Mouse (Mus musculus) MEL (cell line): ENCODE measurements at regions not wholly inside any gene's neighbourhood (a gene's known extent, or its start where the extent isn't known, plus 50 kb on each side); places are given as distances from the start of the nearest gene placed in this dataset.

ENCODE experiments used
- DNase-seq: peaks from one replicate; pipeline ENCODE4 v3.0.0; 2011; ENCODE audit warnings: low read depth, low spot score
- H3K27ac ChIP-seq: 2 replicates; pipeline ENCODE4 v1.5.1; 2012; ENCODE audit warnings: low read depth, mild to moderate bottlenecking, control low read depth, low read length, moderate library complexity; ENCODE audit not compliant: control insufficient read depth
- H3K27me3 ChIP-seq, 2 experiments: fragments of 150-350 bp in 1 of 2; sonication (generic) in 1 of 2; 2 replicates each; pipeline ENCODE4 v1.6.1; 2012; ENCODE audit warnings: low read length in 2 of 2, mild to moderate bottlenecking in 2 of 2, improper control_type of control experiment in 1 of 2, moderate library complexity in 1 of 2; ENCODE audit not compliant: insufficient read depth in 2 of 2, control insufficient read depth in 1 of 2
- H3K36me3 ChIP-seq, 2 experiments: 2 replicates each; pipeline ENCODE4 v1.6.1; 2012 to 2014; ENCODE audit warnings: low read length in 2 of 2, improper control_type of control experiment in 1 of 2, inconsistent platforms in 1 of 2, mild to moderate bottlenecking in 1 of 2; ENCODE audit not compliant: insufficient read depth in 2 of 2, control insufficient read depth in 1 of 2
- H3K4me1 ChIP-seq, 2 experiments: fragments of 150-350 bp in 1 of 2; sonication (generic) in 1 of 2; 2 replicates each; pipeline ENCODE4 v1.6.1; 2012; ENCODE audit warnings: low read length in 2 of 2, improper control_type of control experiment in 1 of 2, mild to moderate bottlenecking in 1 of 2; ENCODE audit not compliant: insufficient read depth in 2 of 2, control insufficient read depth in 1 of 2
- H3K4me3 ChIP-seq, 2 experiments: fragments of 150-350 bp in 1 of 2; sonication (generic) in 1 of 2; 2 replicates each; pipeline ENCODE4 v1.5.1; 2012; ENCODE audit warnings: low read depth in 2 of 2, low read length in 2 of 2, mild to moderate bottlenecking in 2 of 2, moderate library complexity in 2 of 2, control low read depth in 1 of 2, improper control_type of control experiment in 1 of 2; ENCODE audit not compliant: control insufficient read depth in 1 of 2, insufficient read depth in 1 of 2
- H3K79me2 ChIP-seq: 2 replicates; pipeline ENCODE4 v1.6.1; 2012; ENCODE audit warnings: mild to moderate bottlenecking, low read length, moderate library complexity; ENCODE audit not compliant: control insufficient read depth, poor library complexity, insufficient read depth
- H3K9ac ChIP-seq: 2 replicates; pipeline ENCODE4 v1.6.1; 2012; ENCODE audit warnings: low read depth, mild to moderate bottlenecking, control low read depth, low read length, moderate library complexity; ENCODE audit not compliant: control insufficient read depth, poor library complexity, severe bottlenecking
- H3K9me3 ChIP-seq: fragments of 150-350 bp; sonication (generic); replicated peaks from 2 replicates; pipeline ENCODE4 v1.6.1; 2012; ENCODE audit warnings: mild to moderate bottlenecking, low read length, improper control_type of control experiment, moderate library complexity; ENCODE audit not compliant: insufficient read depth
- BHLHE40 ChIP-seq: IDR thresholded peaks from 2 replicates; pipeline ENCODE4 v1.6.1; 2012; ENCODE audit warnings: low read depth, mild to moderate bottlenecking, inconsistent platforms, low read length, improper control_type of control experiment, borderline replicate concordance
- CHD2 ChIP-seq: IDR thresholded peaks from 2 replicates; pipeline ENCODE4 v1.6.1; 2011; ENCODE audit warnings: low read length, improper control_type of control experiment
- CTCF ChIP-seq, 3 experiments: IDR thresholded peaks in 2 of 3; conservative IDR thresholded peaks in 1 of 3; 2 replicates each; pipeline ENCODE4 v1.5.1; 2011 to 2012; ENCODE audit warnings: low read length in 3 of 3, low read depth in 2 of 3, mild to moderate bottlenecking in 2 of 3, improper control_type of control experiment in 1 of 3, inconsistent platforms in 1 of 3, mixed read lengths in 1 of 3, moderate library complexity in 1 of 3; ENCODE audit not compliant: control insufficient read depth in 1 of 3, insufficient read depth in 1 of 3, poor library complexity in 1 of 3, severe bottlenecking in 1 of 3
- E2F4 ChIP-seq: IDR thresholded peaks from 2 replicates; pipeline ENCODE4 v1.6.1; 2011; ENCODE audit warnings: low read depth, low read length, improper control_type of control experiment, borderline replicate concordance
- ELF1 ChIP-seq: IDR thresholded peaks from 2 replicates; pipeline ENCODE4 v1.6.1; 2014; ENCODE audit warnings: low read depth, mild to moderate bottlenecking, inconsistent platforms, low read length, improper control_type of control experiment, moderate library complexity
- GATA1 ChIP-seq: IDR thresholded peaks from 2 replicates; pipeline ENCODE4 v1.6.1; 2011; ENCODE audit warnings: low read depth, low read length, improper control_type of control experiment
- HCFC1 ChIP-seq: IDR thresholded peaks from 2 replicates; pipeline ENCODE4 v1.6.1; 2012; ENCODE audit warnings: low read depth, mild to moderate bottlenecking, inconsistent platforms, low read length, improper control_type of control experiment, moderate library complexity
- JUND ChIP-seq: IDR thresholded peaks from 2 replicates; pipeline ENCODE4 v1.6.1; 2011; ENCODE audit warnings: low read depth, mild to moderate bottlenecking, improper control_type of control experiment, low read length
- KAT2A ChIP-seq: conservative IDR thresholded peaks from 2 replicates; pipeline ENCODE4 v1.6.1; 2012; ENCODE audit warnings: low read depth, low read length, improper control_type of control experiment, inconsistent platforms
- MAZ ChIP-seq: IDR thresholded peaks from 2 replicates; pipeline ENCODE4 v1.6.1; 2012; ENCODE audit warnings: low read depth, mild to moderate bottlenecking, inconsistent platforms, low read length, improper control_type of control experiment
- MEF2A ChIP-seq: IDR thresholded peaks from 2 replicates; pipeline ENCODE4 v1.6.1; 2014; ENCODE audit warnings: low read depth, mild to moderate bottlenecking, inconsistent platforms, low read length, improper control_type of control experiment; ENCODE audit not compliant: poor library complexity, insufficient replicate concordance, severe bottlenecking; ENCODE audit errors: extremely low read depth
- MXI1 ChIP-seq: IDR thresholded peaks from 2 replicates; pipeline ENCODE4 v1.6.1; 2011; ENCODE audit warnings: mild to moderate bottlenecking, low read depth, low read length, improper control_type of control experiment
- MYB ChIP-seq: IDR thresholded peaks from 2 replicates; pipeline ENCODE4 v1.6.1; 2011; ENCODE audit warnings: mild to moderate bottlenecking, low read depth, low read length, improper control_type of control experiment
- MYC ChIP-seq: IDR thresholded peaks from 2 replicates; pipeline ENCODE4 v1.6.1; 2011; ENCODE audit warnings: low read depth, mild to moderate bottlenecking, low read length, improper control_type of control experiment, moderate library complexity
- NRF1 ChIP-seq: IDR thresholded peaks from 2 replicates; pipeline ENCODE4 v1.6.1; 2014; ENCODE audit warnings: low read depth, mild to moderate bottlenecking, inconsistent platforms, low read length, improper control_type of control experiment, moderate library complexity; ENCODE audit not compliant: poor library complexity, insufficient read depth, severe bottlenecking
- POLR2AphosphoS2 ChIP-seq: IDR thresholded peaks from 2 replicates; pipeline ENCODE4 v1.6.1; 2011; ENCODE audit warnings: low read length, improper control_type of control experiment
- RAD21 ChIP-seq: IDR thresholded peaks from 2 replicates; pipeline ENCODE4 v1.6.1; 2011; ENCODE audit warnings: mild to moderate bottlenecking, low read depth, low read length, improper control_type of control experiment
- SIN3A ChIP-seq: IDR thresholded peaks from 2 replicates; pipeline ENCODE4 v1.6.1; 2012; ENCODE audit warnings: low read length, improper control_type of control experiment, inconsistent platforms
- TAL1 ChIP-seq: IDR thresholded peaks from 2 replicates; pipeline ENCODE4 v1.6.1; 2012; ENCODE audit warnings: mild to moderate bottlenecking, inconsistent platforms, low read length, moderate library complexity, mixed read lengths
- USF1 ChIP-seq: IDR thresholded peaks from 2 replicates; pipeline ENCODE4 v1.6.1; 2014; ENCODE audit warnings: low read depth, mild to moderate bottlenecking, inconsistent platforms, low read length, improper control_type of control experiment, moderate library complexity
- ZC3H11A ChIP-seq: IDR thresholded peaks from 2 replicates; pipeline ENCODE4 v1.6.1; 2012; ENCODE audit warnings: low read depth, mild to moderate bottlenecking, inconsistent platforms, low read length, improper control_type of control experiment
- ZKSCAN1 ChIP-seq: IDR thresholded peaks from 2 replicates; pipeline ENCODE4 v1.6.1; 2012; ENCODE audit warnings: low read depth, mild to moderate bottlenecking, inconsistent platforms, low read length, improper control_type of control experiment, moderate library complexity
- ZMIZ1 ChIP-seq: IDR thresholded peaks from 2 replicates; pipeline ENCODE4 v1.6.1; 2012; ENCODE audit warnings: low read depth, mild to moderate bottlenecking, inconsistent platforms, low read length, improper control_type of control experiment, moderate library complexity

DNA sequence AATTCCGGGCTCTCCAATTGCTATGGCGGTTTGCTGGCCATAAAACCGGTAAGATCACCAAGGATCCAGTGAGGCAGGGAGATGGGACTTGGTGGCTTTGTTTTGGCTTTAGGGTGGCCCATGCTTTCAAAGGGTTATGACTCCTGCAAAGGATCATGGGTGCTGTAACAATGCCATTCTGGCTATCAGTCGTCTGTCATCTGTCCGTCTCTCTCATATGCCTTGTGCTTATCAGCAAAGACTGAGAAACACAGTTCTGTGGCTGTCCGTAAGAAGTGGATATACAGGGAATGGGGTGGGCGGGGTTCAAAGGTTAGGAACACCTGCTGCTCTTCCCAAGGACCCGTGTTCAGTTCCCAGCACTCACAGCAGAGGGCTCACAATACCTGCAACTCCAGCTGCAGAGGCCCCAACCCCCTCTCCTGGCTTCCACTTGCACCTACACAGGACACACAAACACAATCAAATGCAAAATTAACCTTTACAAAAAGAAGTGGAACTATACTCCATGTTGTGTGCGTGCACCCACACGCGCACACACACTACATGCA, 171.2 kb upstream of the Ubl3 start (continued):
- TF ChIP-seq CHD2 = no peak
- no peak for TF ChIP-seq MXI1
- no peak for TF ChIP-seq RAD21
- TF ChIP-seq ZKSCAN1 = no peak
- no peak for TF ChIP-seq POLR2AphosphoS2
- TF ChIP-seq ZMIZ1 = no peak
- TF ChIP-seq USF1 = no peak
- no peak for TF ChIP-seq MAZ
- TF ChIP-seq ZC3H11A = no peak
- TF ChIP-seq TAL1 = peak; percentile 27; the same call in 1 of the 2 replicates
- TF ChIP-seq MEF2A = no peak
- no peak for TF ChIP-seq HCFC1
- no peak for TF ChIP-seq MYB
- TF ChIP-seq E2F4 = no peak
- TF ChIP-seq NRF1 = no peak
- TF ChIP-seq CTCF (IDR thresholded peaks at IDR 0.05 in 2 of 3, conservative IDR thresholded peaks at IDR 0.05 in 1 of 3; ENCODE audit: control insufficient read depth in 1 of 3, insufficient read depth in 1 of 3, low read depth in 2 of 3, low read length in 3 of 3, poor library complexity in 1 of 3, severe bottlenecking in 1 of 3) = no peak
- TF ChIP-seq KAT2A = no peak
- no peak for TF ChIP-seq JUND

GRCm38 (mm10) chr5:148720604-148721003, 168.0 kb upstream of the Ubl3 start:
- TF ChIP-seq MYC (no peak), ZC3H11A (no peak), MEF2A (no peak), MXI1 (no peak), SIN3A (no peak), BHLHE40 (no peak), NRF1 (no peak), MAZ (no peak), GATA1 (no peak), KAT2A (no peak), ELF1 (no peak)
- Histone ChIP-seq H3K9me3 (no peaks in the 10 kb centered on the region), H3K27ac (no peak overlapping the region)

More at GRCm38 (mm10) chr5:148720604-148721003, 168.0 kb upstream of the Ubl3 start:
- Histone ChIP-seq H3K9ac (no peak overlapping the region), H3K79me2 (no peaks in the 10 kb centered on the region), H3K27me3 (no peaks in the 10 kb centered on the region; a peak in 1 of 4 replicates), H3K4me3 (no peak overlapping the region), H3K36me3 (peaks cover 0 to 3% of the 10 kb centered on the region in 2 experiments; a peak in 2 of 4 replicates), H3K4me1 (peaks cover 0 to 10% of the 10 kb centered on the region in 2 experiments; a peak in 2 of 4 replicates)
- DNase-seq = no peak
